Mouse (Mus musculus) cerebellum, adult 11-12 months (tissue): ENCODE measurements around the gene Srd5a3.
A peak's percentile ranks its signal among the peaks of the same experiment; 100 is the strongest.

ENCODE experiments used
- DNase-seq: peaks from one replicate; pipeline ENCODE4 v3.0.0; 2022

Srd5a3 gene

DNA sequence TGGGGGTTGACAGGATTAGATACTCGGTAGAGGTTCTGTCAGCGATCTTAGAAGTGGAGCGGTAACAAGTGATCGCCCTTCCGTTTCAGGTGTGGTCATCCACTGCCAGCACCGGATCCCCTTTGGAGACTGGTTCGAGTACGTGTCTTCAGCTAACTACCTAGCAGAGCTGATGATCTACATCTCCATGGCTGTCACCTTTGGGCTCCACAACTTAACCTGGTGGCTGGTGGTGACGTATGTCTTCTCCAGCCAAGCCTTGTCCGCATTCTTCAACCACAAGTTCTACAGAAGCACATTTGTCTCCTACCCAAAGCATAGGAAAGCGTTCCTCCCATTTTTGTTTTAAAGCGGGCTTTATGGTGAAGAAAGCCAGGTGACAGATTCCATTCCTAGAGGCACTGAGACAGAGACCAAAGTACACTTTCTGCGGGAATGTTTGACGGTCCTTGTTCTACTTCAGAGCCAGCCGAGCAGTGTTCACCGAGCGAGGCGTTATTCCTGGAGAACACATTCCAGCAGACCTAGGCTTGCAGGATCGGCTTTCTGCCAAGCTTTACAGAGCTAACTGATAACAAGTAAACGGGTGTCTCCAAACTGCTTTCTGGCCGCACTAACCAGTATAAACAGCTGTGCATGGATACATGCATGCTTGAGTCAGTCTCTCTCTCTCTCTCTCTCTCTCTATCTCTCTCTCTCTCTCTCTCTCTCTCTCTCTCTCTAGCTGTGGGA, 14.5 kb downstream of the Srd5a3 start:
- DNase-seq, result no peak

DNA sequence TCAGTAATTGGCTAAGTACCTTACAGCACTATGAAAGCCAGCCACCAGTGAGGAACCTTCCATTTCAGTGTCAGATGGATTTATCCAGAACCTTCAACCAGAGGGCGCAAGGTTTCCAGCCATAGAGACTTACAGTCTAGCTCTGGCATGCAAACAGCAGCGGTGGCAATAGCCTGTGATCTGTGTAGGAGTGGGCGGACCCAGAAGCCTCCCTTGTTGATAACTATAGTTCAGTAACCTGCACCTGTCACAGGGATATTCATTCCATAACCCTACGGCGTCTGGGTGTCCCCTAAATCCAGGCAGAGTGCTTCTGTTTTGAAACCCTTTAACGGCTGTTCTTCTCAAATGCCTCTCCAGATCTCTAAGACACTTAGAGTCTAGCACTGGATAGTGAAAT, 19.5 kb downstream of the Srd5a3 start:
- no peak for DNase-seq

DNA sequence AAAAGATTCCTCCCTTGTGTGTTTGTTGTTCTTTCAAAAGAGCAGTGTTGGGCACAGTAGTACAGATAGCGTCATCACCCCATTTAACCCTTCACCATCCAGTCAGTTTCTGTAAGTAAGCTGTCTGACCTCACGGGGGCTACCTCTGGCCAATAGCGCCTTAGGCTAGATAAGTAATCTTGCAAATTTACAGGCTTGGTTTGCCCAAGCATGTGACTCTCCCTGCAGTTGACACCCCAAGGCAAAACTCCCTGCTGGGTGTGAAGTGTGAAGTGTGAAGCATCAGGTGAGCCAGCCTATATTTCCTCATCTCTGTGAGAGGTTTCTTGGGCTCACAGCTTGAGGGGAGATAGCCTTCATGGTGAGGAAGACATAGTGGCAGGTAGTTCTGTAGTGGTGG, 20.0 kb downstream of the Srd5a3 start:
- no peak for DNase-seq

DNA sequence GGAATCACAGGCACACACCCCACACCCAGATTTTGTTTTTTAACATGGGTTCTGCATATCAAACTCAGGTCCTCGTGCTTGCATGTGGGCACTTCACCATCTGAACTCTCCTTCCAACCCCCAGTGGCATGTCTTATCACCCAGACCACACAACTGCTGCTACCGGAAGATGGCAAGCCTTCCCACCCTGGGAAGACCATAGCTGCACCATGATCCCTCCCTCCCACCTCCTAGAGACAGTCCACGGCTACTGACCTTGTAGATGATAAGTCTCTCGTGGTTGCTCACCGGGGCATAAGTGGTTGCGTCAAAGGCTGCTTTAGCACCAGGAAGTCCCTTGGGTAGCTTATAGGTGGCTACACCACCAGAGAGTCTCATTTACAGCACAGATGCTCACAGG, 21.4 kb downstream of the Srd5a3 start:
- DNase-seq, result no peak

DNA sequence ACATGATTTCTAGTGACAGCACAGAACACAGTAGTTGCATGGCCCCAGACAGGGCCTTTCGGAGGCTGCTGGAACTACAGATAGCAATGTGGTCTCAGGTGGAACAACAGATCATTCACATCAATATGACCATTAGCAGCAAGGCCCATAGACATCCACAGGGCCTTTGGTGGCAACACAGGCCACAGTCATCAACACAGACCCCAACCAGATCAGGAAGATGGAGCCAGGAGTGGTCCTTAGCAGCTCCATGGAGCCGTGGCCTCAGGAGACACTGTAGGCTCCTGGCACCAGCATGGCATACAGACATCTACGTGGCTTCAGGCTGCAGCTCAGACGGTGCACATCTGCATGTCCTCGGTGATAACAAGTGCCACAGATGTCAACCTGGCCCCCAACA, 22.9 kb downstream of the Srd5a3 start:
- DNase-seq, result no peak

DNA sequence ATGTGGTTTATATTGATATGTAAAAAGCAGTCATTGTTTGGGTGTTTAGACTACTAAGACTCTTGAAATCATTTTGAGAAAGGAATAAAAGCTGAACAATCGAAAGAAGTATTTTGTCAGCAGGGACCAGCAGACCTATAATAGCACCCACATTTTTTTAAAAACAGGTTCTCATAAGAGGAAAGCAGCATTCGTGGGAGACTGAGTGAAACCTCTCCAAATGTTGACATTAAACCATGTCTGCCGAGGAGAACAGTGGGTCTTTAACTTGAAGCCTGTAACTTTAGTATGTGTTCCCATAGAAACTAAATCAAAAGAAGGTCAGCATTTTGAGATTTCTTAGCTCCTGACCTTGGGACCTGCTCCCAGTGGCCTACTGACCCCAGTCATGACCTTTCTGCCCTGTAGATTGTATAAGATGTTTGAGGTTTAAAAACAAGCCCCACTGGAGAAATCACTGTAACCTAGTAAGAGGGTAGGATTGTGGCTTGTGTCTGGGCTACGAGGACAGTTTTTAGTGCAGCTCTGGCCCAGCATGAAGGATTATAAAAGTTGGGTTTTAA, 23.8 kb downstream of the Srd5a3 start:
- DNase-seq, result no peak

DNA sequence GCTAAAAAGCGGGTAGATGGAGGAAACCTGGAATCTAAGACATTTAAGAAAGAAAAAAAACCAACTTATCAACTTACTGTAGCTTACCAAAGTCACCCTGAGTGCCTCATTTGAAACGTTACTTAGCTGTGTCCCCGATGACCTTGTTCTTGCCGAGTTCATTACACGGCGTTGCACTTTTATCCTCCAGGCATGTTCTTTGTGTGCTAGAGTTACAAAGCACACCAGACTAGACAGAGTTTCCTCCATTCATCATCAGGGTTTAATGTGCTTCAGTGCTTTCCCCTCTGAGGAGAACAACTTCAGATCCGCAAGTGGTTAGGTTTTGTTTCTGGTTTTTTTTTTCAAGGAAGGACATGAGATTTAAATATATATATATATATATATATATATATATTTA, 24.8 kb downstream of the Srd5a3 start:
- no peak for DNase-seq

DNA sequence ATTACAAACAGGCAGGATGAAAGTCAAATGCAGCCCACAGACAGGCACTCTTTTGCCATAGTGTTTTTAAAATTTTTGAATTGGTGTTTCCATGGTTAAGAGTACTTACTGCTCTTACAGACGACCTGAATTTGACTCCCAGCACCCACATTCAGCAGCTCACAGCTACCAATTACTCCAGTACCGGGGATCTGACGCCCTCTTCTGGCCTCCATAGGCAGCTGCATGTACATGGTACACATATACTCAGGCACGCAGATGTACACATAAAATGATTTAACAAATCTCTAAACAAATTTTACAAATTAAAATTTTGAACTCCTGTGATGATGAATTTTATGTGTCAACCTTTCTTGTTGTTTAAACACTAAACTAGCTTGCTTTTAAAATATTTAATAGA, 30.5 kb downstream of the Srd5a3 start:
- no peak for DNase-seq

DNA sequence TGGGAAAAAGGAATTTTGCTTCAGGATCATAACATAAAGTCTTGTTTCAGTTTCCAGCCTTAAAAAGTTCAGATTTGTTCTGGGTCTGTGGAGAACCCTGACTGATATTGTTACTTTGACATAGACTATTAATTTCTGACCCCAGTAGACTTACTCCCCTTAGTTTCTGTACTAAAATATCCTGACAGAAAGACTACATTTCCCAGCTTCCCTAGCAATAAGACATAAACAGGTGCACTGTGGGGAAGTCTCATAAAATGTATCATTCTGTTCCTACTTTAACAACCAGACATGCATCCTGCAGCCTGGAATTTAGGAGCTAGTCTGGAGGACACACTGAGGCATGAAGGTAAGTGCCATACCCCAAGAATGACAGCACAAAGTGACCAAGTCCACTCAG, 31.0 kb downstream of the Srd5a3 start:
- DNase-seq, result no peak

DNA sequence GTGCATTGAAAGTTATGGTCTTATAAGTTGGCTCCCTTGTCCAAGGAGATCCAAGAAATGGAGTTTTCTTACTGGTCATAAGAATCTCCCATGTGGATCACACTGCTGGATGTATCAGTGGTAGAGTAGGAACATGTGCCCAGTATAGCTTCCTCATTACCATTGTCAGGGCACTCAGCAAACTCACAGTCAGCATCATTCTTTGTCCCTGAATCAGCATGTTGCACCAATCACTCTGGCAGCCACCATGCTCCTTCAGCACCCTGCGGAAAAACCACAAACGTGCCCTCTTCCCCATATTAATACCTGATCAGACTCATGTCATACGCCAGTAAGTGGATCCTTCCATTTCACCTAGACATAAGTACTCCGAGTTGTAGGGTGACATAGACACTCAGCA, 35.0 kb downstream of the Srd5a3 start:
- no peak for DNase-seq

DNA sequence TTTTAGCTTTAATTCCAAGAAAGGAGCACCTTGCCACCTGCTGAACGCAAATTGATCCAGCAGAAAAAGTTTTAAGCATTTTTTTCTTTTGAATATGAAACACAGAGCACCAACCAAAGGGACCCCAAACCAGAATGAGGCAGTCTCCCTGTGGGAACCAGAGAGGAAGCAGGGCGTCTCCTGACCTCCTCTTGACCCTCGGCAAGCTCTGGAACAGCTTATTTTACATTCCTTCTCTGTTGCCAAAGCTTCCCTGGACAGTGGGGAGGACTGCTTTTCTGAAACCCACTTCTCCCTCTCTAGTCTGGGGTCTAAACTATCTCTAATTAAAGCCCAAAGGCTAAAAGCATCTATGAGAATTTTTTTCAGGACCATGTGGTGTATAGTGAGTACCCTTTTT, 36.3 kb downstream of the Srd5a3 start:
- DNase-seq, result no peak

DNA sequence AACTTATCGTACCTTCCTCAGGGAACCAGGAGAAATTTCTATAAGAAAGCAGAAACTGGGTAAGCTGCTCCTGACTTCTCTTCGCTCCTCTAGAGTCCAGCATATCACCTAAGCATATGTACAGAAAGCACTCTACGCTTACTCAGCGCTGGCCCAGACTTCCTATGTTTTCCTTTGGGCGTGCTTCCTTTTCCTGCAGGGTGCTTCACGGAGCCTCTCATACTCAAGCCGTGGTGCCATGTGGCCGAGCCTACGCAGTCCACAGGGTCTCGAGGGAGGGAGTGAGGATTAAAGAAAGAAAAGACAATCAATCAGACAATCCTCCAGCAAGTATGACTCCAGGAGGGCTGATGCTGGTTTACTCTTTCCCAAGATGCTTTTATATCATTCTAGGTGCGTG, 36.8 kb downstream of the Srd5a3 start:
- DNase-seq, result no peak

DNA sequence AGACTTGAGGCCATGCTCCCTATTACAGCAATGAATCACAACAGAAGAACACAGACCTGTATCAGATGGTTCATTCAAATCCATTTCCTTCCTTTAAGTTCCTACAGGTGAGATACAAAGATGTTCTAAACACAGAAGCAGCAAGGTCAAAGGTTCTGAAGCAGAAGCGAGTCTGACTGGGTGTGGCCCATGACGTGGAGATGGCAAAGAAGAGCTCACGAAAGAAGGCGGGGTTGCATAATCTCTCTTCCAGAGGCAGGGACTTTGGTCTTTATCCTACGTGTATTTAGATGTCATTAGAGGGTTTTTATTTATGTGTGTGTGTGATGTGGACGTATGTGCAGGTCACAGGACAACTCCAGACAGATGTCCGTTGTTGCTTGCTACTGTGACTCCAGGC, 37.6 kb downstream of the Srd5a3 start:
- no peak for DNase-seq

DNA sequence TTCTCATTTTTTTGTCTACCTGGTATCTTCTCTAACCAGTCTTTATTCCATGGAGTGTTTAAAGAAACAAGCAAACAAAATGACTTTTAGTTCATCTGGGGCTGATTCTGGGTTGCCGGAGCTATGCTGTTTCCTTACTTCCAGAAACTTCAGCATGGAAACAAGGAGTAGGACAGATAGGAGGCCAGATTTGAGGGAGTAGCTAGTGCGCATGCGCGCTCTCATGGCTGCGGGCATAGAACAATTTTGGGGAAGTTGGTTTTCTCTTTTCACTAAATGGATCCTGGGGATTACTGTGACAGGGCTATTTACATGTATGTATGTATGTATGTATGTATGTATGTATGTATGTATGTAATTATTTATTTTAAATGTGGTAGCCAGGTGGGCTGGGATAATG, 39.1 kb downstream of the Srd5a3 start:
- no peak for DNase-seq

DNA sequence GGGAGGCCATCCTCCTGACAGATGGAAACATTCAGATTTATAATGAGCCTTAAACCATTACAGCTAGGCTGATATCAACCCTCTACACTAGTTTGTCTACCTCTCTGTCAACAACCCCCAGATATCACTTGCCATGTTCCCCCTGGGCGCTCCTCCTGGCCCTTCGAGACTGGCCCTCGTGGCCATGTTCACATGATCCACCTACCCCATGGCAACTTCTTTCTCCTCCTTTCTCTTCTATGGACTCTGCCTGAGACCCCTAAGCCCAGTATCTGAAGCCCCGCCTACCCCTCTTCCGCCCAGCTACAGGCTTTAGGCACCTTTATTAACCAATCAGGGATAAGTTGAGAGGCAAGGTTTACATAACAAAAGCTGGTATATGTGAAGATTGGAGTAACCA, 39.7 kb downstream of the Srd5a3 start:
- no peak for DNase-seq

DNA sequence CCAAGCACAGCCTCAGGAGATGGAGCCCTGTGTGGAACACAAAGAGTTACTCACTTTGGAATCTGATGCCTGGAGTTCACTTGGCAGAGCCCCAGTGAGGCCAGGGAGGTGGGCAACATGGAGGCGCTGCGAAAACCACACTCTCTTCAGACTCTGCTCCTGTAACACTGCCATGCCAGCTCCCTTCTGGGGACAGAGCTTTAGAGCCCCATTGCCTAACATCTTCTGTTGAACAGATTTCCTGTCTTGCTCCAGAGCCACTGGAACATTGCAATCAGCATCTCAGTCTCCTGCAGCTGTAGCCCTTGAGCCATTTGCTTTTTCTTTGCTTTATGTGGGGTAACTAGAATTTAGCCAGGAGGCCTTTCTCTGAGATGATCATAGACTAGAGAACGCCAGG, 42.3 kb downstream of the Srd5a3 start:
- no peak for DNase-seq

DNA sequence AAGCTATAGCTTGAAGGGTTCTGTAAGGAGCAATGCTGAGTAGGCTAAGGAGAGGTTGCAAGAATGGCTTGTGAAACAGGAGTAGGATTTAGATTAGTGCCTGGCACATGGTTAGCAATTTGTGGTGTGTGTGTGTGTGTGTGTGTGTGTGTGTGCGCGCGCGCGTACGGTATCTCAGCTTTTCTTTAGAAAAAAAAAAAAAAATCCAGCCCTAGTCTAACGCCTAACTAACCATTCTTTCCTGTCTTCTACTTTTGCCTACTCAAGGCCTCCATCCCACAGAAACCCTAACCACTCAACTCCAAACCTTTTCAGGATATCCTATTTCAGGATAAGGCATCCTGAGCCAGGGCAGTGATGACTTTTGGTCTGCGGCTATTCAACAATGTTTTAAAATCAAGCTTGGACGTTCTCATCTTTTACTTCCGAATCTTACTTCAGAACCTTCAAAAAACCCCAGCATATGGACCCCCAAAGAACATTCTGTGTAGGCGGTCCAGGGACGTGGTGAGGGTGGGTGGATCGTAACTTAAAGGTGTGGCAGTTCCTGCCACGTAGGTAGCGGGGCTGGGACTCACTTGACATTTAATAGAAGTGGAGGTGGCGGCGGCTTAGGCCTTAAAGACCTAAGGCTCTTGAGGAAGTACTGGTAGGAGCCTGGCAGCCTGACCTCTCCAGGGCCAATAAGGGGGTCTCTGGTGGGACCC, 43.1 kb downstream of the Srd5a3 start:
- DNase-seq, result no peak

DNA sequence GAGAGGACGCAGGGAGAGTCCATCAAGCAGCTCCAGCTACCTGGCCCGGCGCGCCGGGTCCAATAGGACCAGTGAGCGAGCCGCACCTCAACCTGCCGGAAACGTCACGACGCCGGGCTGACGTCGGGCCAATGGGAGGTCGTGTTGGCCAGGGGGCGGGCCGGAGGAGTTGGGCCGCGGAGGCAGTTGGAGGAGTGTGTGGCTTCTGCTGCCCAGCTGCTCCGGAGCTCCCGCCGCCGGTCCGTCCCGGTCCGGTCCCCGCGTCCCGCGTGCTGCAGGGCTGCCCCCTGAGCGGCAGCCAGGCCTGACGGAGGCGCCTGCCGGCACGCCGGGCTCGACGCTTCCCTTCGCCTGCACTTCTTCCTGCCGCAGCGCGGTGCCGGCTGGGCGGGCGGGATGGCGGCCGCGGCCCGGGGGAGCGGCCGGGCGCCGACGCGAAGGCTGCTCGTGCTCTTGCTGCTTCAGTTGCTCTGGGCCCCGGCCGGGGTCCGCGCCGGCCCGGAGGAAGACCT, 43.7 kb downstream of the Srd5a3 start, which contains the start of gene Tmem165:
Tmem165 (plus strand) TSS at position 131 of the 512 bp plus-strand sequence.
- peak; percentile 94 for DNase-seq

DNA sequence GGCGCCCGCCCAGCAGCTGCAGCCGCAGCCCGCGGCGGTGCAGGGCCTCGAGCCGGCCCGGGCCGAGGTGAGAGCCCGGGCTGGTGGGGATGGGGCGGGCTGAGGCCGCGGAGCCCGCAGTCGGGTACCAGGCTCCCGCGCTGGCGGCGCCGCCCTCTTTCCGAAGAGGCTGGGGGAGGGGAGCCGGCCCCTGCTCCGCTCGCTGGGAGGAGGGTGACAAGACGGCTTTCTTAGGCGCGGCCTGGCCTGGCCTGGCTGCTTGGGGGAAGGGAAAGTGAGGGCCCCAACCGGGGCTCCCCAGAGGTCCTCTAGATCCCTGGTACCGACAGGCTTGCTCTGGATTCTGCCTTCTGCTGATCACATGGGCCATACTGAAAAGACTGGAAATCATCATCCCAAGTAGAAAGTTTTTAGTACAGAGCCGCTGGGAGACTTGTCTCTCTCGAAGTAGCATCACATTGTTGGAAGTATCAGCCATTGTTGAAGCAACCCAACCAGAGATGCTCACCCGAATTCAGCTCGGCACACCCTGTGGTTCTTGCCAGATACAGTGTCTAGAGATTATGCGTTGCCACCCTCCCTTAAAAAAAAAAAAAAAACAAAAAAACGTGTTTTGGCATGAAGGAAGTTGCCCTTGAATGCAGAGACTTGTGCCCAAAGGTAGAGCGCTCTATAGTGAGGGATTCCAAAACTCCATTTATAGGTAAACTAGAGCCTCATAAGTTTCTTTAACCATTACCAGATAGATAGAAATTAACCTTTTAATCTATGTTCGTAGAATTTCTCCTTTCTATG, 44.4 kb downstream of the Srd5a3 start:
- DNase-seq, result peak; percentile 65

DNA sequence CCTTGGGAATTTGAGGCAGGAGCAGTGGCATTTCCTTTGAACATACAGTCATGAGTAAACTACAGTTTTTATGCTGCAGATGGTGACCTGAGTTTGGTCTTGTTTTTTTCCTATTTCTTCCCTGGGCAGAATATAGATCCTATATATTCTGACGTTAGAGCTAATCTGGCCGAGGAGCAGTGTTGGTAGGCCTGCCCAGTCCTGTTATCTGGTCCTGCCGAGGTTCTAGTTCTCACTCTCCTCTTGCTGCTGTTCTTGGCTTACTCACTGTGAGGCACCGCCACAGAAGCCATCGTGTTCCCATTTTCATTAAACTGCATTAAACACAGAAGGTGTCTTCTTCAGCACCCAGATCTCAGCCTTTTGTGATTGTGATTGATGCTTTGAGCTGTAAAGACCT, 47.8 kb downstream of the Srd5a3 start:
- no peak for DNase-seq

DNA sequence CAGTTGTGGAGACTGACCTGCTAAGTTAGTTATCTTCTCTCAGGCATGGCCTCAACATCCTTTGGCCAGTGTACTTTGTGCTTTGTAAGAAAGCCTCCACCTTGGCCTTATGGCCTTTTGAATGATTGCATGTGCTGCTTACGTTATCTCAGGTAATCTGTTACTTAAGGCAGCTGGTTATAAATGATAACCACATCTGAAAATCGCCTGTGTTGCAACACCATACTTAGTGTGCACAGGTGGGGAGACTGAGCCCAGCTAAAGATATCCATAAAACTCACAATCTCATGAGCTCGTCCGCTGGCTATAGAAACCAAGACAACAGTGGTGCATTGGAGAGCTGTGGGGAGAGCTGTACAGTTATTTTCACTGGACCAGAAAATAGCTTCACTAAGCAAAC, 50.5 kb downstream of the Srd5a3 start:
- no peak for DNase-seq

DNA sequence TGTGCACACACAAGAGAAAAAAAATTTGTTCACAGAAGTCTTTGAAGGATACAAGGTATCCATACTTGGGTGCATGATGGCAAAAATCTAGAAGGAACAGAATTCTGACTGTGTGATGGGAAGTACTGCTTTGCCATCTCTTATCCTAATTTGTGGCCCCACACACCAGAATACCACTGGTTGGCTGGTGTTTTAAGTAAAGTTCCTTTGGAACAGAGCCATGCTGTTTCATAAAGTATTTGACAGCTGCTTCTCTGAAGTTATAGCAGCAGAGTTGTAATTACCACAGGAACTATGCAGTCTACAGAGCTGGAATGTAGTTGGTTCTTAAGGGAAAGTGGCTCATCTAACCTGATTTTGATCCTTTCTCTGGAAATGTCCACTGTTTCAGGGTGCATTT, 53.0 kb downstream of the Srd5a3 start:
- DNase-seq, result no peak

DNA sequence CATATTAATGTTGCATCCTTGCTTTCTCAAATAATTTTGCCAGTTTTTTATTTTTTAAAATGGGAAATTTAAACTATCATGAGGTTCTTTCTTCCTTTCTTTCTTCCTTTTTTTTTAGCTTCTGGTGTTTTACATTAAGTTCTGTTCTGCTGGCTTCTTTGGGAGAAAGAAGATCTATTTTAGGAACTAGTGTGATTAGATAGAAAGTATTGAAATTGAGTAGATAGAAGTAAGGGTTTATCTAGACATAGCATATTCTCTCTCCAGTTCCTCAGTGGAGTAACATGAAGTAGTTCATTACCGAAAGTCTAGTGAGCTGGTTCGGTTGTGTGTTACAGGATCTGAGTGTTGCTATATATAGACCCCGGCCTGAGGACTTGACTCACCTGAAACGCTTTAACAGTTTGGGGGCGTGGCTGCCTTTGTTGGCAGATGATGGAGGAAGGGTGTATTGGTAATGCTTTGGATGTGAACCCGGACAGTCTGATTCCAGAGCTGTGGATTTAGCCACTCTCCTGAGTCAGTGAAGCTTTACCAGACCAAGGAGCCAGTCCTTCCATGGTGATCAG, 54.4 kb downstream of the Srd5a3 start:
- DNase-seq, result no peak
